Mouse (Mus musculus): ENCODE results near the gene Ntrk2.
"Not testable (repeated sequence)": the region's sequence is repeated elsewhere in the genome, so short reads cannot be mapped to it uniquely, and the experiment has no call there.

Gene Ntrk2

DNA sequence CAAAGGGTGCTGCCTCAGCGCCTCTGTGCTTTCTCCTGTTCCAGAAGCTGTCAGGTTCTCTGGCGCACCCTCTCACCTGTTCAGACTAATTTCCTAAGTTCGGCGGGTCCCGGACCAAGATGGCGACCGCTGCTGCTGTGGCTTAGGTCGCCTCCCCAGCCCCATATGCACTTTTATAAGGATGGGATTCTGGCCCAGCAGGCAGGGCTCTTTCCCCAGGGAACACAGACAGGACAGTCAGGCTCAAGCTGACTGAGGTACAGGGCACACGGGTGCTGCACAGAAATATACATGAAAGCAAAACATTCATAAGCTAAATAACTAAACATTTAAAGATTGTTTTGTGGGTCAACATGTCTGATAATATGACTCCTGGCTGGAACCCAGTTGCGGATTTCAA is 301.4 kb downstream of the Ntrk2 start:
- not testable (repeated sequence) for DNase-seq (ENCODE audit: low read depth, low spot score)

DNA sequence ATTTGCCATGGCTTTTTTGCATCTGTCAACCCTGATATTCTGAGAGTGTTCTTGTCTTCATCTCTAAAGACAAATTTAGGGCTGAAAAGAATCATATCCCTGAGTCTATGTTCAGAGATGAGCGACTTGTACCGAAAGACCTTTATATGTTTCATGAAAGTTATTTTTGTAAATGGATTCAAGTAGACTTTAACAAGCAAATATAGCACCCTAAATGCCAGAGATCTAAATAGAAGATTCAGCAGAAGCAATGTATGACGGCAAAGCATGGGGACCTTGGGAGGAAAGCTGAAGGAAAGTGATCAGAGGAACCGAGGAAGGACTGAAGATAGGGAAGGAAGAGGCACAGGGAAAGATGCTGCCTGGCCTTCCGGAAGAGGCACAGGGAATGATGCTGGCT is 303.7 kb downstream of the Ntrk2 start:
- no peak for DNase-seq (ENCODE audit: low read depth, low spot score)

DNA sequence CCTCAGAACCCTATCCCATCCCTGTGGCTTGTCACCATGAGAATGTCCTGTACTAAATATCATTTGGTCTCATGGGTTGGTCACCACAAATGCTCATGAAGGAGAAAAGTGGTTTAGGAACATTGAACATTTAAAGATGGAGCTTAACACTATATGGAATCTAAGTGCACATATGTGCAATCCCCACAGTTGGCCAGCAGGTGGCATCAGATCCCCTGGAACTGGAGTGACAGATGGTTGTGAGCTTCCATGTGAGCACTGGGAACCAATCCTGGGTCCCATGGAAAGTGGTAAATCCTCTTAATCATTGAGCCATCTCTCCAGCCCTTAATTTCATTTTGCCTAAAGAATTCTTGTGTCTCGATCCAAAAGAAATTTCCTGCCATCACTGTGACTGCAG is 308.3 kb downstream of the Ntrk2 start:
- no peak for DNase-seq (ENCODE audit: low read depth, low spot score)

DNA sequence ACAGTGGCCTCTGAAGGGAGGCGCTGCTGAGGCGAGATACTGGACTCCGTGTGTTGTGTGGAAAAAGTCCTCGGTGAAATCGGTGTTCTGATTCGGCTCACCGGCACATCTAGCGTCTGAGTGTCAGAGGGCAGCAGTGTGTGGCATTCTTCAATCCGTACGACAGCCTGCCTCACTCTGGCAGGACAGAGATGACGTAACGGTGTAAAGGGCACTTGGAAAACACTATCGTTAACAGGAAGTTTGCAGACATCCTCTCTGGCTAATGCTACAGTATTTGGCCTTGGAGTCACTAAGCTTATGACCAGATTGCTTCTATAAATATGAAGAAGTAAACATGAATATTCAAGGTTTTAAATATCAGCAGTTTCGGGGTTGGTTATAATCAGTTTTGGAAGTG is 309.2 kb downstream of the Ntrk2 start:
- DNase-seq (ENCODE audit: low read depth, low spot score), result no peak

DNA sequence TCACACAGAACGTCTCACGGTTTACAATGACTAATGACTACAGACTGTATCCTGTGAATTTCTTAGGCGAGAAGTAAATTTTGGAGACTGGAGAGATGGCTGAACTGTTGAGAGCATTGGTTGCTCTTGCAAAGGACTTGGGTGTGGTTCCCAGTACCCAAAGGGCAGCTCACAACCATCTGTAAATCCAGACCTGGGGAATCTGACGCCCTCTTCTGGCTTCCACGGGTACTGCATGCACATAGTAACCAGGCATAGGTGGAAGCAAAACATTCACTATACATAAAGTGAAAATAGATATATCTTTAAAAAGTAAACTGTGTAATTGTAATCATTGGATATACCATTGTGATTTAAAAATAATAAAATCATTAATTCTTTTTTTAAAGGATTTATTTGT is 310.9 kb downstream of the Ntrk2 start:
- no peak for DNase-seq (ENCODE audit: low read depth, low spot score)

DNA sequence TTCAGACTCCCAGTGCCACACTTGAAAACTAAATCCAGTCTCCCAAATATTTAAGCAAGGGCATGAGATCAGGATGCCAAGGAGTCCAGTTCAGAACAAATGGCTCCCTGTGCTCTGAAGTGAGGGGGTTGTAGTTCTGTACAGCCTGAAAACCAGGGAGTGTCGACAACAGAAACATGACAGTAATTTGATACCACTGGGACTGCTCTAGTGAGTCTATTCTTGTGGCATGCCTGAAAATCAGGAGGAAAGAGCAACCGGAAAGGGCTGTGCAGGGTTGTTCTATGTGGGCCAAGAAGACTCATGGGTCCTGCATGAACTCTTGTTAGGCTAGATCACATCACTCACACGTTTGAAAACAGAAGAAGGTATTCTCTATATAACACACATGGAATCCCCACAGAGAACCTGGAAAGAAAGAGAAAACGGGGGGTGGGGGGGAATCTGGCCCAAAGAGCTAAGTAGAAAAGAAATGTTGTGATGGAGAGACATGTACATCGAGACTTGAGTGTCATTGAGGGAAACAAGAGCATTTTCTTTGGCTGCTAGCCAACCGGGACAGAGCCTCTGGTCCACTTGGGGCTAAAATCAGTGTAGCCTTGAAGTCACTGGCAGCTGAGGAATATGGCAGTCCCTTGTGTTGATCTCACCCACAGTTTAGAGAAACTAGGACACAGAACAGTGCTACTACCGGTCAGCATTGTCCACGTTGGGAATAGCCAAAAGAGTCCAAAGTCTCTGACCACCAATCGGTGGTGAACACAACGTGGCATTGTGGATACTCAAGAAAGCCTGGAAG is 313.4 kb downstream of the Ntrk2 start:
- no peak for DNase-seq (ENCODE audit: low read depth, low spot score)

DNA sequence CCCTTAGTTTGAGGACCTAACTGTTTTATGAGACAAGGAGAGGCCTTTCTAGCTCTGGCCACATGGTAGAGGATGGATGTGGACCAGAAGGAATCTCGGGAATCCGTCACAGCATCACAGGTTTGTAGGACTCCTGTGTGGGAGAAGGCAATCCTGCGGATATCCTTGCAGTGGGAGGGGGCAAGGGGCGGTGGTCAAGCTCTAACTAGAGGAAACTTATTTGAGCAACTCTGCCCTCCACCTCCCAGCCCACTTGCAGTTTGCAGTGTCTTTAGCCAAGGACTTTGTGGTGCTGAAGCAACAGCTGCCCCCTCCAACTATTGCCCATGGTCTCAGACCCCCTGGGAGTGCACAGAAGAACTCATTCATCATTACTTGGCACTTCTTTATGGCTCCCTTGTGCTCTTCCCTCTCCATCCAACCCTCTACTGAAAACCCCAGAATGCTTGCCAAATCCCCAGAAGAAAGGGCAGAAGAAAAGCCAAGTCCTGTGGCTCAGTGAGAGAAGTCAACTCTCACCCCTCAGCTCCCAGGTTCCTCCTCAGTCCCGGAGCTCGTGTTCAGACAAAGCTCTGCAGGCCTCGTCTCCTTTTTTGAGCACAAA is 336.9 kb downstream of the Ntrk2 start:
- DNase-seq (ENCODE audit: low read depth, low spot score), result no peak

DNA sequence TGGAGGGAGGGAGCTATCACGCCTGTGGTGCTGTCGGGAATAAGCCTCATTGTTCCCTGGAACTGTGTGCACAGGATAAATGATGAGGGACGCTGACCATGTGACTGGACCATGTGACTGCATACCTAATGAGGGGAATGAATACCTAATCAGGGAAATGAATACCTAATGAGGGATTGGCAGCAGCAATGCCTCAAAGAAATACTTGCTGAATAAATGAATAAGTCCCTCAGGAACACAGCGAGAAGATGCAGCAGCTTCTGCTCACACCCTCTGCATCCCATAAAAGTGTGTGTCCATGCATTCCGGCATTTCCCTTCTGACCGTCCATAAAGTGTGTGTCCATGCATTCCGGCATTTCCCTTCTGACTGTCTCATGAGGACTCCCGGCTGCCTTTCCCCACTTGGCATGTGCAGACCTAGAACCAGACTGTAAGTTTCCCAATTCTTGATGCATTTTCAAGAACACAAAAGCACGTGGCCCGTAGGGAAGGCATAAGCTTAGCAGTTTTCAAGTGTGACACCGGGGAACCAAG is 338.0 kb downstream of the Ntrk2 start:
- no peak for DNase-seq (ENCODE audit: low read depth, low spot score)

DNA sequence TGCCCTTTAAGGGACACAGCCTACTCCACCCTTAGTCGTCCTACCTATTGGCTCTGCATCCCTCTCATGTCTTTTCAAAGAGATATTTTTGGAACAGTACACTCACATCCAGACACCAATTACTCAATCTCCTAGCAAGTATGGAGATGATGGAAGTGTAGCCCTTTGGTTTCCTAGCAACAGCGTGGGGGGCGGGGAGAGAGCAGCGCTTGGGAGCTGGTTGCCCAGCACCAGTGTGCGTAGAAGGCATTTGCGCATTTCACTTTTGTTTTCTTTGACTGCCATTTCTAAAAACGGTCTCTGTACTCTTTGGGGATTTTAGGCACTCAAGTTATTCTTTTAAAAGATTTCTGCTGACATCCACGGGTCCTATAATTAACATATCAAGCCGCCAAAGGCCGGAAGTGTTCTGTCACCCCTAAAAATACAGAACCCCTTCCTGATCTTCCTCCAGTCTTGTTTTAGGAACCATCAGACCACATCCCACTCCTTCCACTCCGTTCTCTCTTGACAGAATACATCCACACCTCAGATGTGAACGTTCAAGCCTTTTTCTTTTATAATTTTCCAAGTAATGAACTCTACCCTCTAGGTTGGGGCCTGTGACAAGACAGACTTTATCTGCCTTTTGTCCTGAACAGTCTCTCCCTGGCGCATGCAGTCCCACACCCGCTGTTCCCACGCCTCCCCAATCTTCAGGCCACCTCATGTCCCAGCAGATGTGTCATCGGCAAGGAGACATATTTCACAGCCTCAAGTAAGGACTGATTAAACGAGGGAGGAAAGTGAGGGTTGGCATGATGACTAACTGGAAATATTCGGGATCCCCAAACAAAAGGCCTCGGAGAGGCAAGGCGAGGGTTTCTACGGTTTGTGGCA is 339.5 kb downstream of the Ntrk2 start:
- no peak for DNase-seq (ENCODE audit: low read depth, low spot score)

DNA sequence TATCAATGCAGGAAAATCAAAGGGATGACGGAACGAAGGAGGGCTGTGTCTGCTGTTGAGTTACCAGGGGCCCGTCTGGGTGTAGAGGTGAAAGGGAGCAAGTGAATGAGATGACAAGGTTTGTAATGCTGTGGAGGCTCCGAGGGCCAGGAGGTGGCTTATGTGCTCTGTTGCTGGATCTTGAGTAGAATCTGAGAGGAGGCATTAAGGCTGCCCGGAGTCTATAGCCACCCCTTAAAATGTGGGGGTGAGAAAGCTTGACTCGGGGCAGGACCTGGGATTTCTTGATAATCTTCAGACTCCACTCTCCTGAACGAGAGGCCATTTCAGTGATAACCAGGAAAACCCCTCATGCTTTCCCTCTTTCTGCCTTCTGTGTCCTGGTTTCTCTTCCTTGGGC is 340.2 kb downstream of the Ntrk2 start:
- no peak for DNase-seq (ENCODE audit: low read depth, low spot score)

DNA sequence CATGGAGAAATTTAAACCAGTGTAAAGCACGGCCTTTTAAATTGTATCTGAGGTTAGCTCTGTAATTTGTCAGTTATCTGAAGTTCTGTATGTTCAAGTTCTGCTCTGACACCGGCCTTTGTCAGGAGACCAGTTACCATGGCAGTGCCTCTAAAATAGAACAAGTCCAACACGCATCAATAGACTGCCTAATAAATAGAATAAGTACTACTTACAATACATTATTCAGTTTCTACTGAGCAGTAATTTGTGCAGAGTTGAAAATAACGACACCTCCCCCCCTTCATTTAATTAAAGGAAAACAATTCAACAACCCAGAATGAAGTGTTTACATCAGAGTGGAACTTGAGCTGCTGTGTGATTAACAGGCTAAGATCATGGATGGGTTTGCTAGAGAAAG is 341.6 kb downstream of the Ntrk2 start:
- no peak for DNase-seq (ENCODE audit: low read depth, low spot score)

DNA sequence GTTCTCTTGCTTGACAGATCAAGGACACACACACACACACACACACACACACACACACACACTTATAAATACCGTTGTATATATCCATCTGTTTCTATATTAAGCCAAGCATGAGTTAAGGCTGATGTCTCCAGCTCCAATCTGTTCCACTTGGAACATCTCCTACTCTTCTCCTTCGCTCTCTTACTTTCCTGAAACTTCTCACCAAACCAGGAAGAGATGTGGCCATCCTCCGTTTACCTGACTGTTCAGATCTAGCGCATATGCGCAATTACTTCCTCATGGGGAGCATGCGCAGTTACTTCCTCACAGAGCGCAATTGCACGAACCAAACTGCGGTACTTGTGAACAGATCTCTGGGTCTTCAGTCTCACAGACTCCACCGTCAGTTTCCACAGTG is 342.4 kb downstream of the Ntrk2 start:
- DNase-seq (ENCODE audit: low read depth, low spot score), result no peak

DNA sequence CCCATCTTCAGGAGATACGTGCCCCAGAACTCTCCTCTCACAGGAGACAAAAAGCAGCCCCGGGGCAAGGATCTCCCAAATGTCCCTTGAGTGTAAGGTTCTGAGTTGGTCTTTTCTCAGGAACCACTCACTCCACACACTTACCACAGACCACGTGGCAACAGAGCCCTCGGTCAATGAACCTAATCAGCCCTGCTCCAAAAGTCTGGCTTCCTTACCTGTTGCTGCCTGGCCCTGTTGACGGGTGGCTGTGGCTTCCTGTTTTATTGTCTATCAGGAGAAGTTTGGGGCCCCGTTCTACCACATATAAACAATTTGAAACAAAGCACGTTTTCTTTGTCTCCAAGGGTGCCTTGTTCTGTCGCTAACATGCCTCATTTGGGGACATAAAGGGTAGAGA is 357.6 kb downstream of the Ntrk2 start:
- no peak for DNase-seq (ENCODE audit: low read depth, low spot score)

DNA sequence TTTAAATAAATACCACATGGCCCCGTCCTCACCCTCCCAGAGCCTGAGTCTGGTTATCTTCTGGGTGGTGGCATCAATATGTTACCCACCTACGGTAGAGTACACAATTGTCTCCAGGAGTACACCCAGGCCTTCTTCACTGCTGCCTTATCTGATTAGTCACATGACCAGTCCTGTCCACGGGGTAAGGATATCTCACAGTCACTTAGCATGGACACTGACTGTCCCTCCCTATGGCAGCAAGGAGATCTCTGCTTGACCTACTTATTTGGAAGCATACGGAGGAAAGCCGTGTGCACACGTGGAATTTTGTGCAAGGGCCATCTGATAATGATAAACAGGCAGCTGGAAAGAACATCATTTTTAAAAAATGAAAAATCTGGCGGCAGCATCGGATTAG is 367.5 kb downstream of the Ntrk2 start:
- DNase-seq (ENCODE audit: low read depth, low spot score), result no peak

DNA sequence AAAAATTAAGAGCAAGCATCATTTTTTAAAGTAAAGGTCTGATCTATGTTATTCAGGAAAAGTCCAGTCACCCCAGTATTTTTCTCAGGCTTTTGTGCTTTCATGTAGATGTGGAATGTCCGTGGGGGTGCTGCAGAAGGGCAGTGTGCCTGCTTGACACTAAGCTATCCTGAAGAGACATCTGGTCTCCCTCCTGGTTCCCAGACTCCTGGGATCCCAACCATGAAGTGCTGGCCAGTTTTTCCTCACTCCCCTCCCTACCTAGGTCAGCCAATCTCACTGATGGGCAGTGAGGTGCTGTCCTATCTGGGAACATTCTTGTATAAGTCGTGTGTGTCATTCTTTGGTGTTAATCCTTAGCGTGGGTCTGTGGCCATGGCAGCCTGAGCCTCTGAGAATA is 369.7 kb downstream of the Ntrk2 start:
- DNase-seq (ENCODE audit: low read depth, low spot score), result no peak

DNA sequence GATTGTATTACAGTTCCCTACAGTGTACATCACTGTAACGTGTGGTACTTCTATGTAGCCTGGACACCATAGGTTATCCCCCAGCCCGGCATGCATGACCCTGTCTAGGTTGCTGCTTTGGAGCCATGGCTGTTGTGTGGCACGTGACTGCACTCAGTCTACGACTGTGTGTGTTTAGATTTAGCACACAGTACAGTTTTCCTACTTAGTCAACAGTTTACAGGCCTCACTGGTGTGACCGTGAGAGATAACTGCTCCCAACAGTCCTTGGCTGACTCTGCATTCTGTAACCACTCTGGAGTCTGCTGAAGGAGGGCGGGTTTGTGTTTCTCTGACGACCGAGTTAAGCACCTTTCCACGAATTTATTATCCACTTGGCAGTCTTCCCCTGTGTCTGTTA is 370.1 kb downstream of the Ntrk2 start:
- DNase-seq (ENCODE audit: low read depth, low spot score), result no peak

DNA sequence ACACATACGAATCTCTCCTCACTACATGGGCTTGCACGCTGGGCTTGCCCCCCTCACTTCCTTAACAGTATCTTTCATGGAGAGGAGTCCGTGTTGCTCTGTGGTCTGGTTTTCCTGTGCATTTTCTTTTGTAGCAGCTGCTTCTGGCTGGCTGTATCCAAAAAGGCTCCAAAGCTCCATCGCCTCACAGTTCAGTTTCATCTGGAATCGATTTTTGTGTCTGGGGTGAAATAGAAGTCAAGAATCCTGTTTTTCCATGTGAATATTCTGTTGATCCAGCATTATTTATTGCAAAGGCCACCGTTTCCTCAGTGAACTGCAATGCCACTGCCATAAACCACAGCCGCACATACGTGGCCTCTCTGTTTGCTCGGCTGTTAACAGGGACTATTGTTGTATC is 370.6 kb downstream of the Ntrk2 start:
- DNase-seq (ENCODE audit: low read depth, low spot score), result no peak

DNA sequence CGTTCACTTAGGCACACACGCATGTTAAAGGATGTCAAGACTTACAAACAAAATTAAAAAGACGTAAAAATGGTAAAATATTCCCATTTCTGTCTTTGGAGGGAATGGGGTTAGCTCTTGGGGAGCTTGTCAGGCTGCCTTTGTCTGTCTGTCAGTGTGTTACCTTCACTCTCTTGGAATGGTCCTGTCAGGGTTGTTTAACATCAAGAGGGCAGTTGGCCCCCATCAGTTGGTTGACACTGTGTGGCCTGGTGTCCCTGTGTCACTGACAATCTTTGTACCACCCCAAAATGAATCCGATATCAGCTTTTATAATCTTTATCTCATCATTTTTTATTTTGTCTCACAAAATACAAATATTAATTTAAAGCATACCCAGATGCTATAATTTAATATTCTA is 373.6 kb downstream of the Ntrk2 start:
- DNase-seq (ENCODE audit: low read depth, low spot score), result no peak

DNA sequence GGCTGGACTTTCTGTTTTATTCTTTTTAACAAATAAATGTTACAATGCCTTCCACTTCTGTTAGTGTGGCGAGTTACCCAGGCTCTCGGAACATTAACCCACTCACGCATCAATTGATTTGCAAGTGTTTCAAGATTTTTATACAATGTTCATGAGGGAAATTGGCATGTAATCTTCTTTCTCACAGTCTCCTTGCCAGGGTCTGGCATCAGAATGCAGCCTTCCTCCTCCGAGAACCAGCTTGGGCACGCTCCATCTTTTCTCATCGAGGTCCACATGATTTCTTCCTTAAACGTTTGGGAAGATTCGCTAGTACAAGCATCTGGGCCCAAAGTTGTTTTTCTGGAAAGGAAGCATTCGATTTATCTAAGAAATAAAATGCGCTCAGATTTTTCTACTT is 374.4 kb downstream of the Ntrk2 start:
- no peak for DNase-seq (ENCODE audit: low read depth, low spot score)

DNA sequence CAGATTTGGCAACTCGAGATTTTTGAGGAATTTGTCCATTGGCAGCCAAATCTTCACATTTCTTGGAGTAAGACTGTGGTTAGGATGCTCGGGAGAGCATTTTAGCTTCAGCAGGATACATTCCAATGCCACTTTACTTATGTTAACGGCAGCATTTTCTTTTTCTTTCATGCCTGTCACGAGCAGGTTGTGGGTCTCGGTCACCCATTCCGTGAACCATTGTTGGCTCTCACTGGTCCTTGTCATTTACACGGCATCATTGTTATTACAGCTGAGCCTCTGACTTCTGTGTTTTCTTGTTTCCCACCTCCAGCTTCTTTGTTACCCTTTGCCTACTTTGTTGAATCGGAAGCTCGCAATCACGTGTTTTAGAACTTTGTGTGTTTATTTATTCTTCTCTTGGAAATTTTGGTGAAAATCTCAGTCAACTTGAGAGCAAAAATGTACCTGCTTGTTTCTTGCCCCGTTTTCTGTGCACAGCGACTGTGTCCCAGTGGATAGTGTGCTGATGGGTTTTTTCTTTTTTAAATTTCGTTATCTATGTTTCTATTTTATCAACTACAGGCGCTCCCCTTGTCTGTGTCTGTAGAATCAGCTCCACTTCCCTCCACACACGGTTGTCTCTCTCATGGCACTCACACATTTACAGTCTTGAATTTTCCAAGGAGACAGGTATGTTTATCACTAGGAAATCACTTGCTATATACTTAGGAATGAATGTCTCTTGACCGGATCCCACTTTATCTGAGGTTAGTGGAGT is 375.0 kb downstream of the Ntrk2 start:
- DNase-seq (ENCODE audit: low read depth, low spot score), result no peak

DNA sequence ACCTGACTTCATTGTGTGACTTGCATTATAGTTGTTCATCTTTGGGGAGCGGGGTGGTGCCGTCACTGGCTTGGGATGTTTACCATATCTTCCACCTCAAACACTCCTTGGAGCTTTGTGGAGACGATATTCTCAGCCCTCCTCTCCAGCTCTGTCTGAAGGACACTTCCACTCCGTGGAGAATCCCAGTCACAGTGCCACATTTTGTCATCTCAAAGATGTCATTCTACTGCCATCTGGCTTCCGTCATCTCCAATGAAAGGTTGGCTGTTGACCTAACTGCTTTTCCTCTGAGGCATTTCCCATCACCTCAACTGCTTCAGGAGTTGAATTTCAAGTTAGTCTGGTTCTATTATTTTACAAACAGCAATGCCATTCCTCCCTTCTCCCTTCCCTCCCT is 376.3 kb downstream of the Ntrk2 start:
- no peak for DNase-seq (ENCODE audit: low read depth, low spot score)

All from CD4-positive, CD25-positive, alpha-beta regulatory T cell, adult 2 months (primary cell).